Mouse (Mus musculus) lung, adult 2 months (tissue): ENCODE results near the gene Tmigd3.

ENCODE experiments used
- CTCF ChIP-seq: fragments of 200-500 bp; IDR thresholded peaks from 2 replicates; pipeline ENCODE4 v1.5.1; 2011; ENCODE audit warnings: mild to moderate bottlenecking, low read length, control low read depth; ENCODE audit not compliant: insufficient read depth
- POLR2A ChIP-seq: fragments of 200-500 bp; IDR thresholded peaks from 2 replicates; pipeline ENCODE4 v1.6.1; 2011; ENCODE audit warnings: low read depth, mild to moderate bottlenecking, control low read depth, low read length, borderline replicate concordance; ENCODE audit errors: extremely low read depth

DNA sequence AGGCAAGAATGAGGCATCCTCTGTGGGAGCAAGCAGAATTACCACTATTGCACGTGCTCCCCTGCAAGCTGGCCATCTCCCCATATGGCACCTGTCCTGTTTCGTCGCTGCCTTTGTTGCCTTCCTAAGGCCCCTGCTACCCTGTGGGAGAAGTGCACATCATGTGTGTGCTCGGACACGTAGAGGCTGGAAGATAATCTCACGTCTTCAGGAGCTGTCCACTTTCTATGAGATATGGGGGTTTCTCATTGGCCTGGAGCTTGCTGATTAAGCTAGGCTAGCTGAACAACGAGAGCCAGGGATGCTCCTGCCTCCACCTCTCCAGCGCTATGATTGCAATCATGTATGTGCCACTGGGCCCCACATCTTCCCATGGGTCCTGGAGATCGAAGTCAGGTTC lies 53.9 kb downstream of the Tmigd3 start:
- TF ChIP-seq CTCF = no peak
- TF ChIP-seq POLR2A = no peak
